Mouse (Mus musculus) limb, embryonic 15.5 days (tissue): ENCODE results near the gene Fam189a1. TPM values are rescaled to one million over a fixed set of nuclear protein-coding genes. Genes with fewer than 3 reads are reported as not detected.

ENCODE experiments used
- ATAC-seq: fragments of 200-750 bp; cut with Nextera tagmentation; 2 replicates; pipeline ENCODE4 v1.8.0; 2017; ENCODE audit warnings: low read depth, moderate TSS enrichment; ENCODE audit not compliant: insufficient number of reproducible peaks, low FRiP score, low TSS enrichment
- H3K27ac ChIP-seq: fragments of 300-500 bp; sonication (generic); 2 replicates; pipeline ENCODE4 v1.5.1; 2015; ENCODE audit warnings: moderate library complexity, mild to moderate bottlenecking, inconsistent platforms
- H3K27me3 ChIP-seq: fragments of 300-500 bp; sonication (generic); 2 replicates; pipeline ENCODE4 v1.6.1; 2015; ENCODE audit warnings: inconsistent platforms
- H3K36me3 ChIP-seq: fragments of 300-500 bp; sonication (generic); 2 replicates; pipeline ENCODE4 v1.6.1; 2015; ENCODE audit warnings: inconsistent platforms
- H3K4me1 ChIP-seq: fragments of 300-500 bp; sonication (generic); 2 replicates; pipeline ENCODE4 v1.6.1; 2015; ENCODE audit warnings: inconsistent platforms
- H3K4me2 ChIP-seq: fragments of 300-500 bp; sonication (generic); 2 replicates; pipeline ENCODE4 v1.6.1; 2015; ENCODE audit warnings: mild to moderate bottlenecking, inconsistent platforms
- H3K4me3 ChIP-seq: fragments of 300-500 bp; sonication (generic); 2 replicates; pipeline ENCODE4 v1.5.1; 2015; ENCODE audit warnings: mild to moderate bottlenecking, inconsistent platforms
- H3K9ac ChIP-seq: fragments of 300-500 bp; sonication (generic); 2 replicates; pipeline ENCODE4 v1.6.1; 2015; ENCODE audit warnings: inconsistent platforms
- H3K9me3 ChIP-seq: fragments of 300-500 bp; sonication (generic); 2 replicates; pipeline ENCODE4 v1.6.1; 2016; ENCODE audit warnings: inconsistent platforms
- WGBS: fragments of 180-500 bp; shearing (Covaris S2); methylation state at CpG from one replicate; pipeline ENCODE4 v1.1.7; 2015; 5-methylcytosine and 5-hydroxymethylcytosine counted together
- polyA plus RNA-seq: library from polyadenylated mRNA; unstranded; fragments of >200 nt; fragmentation: Nextera tagmentation; extraction: Ambion mirVana; gene quantifications from 2 replicates; pipeline ENCODE4 v1.2.1, GENCODE M21; 2015

Gene Fam189a1
- polyA plus RNA-seq, 1 experiment from 2014 or later = 4.9 TPM

DNA sequence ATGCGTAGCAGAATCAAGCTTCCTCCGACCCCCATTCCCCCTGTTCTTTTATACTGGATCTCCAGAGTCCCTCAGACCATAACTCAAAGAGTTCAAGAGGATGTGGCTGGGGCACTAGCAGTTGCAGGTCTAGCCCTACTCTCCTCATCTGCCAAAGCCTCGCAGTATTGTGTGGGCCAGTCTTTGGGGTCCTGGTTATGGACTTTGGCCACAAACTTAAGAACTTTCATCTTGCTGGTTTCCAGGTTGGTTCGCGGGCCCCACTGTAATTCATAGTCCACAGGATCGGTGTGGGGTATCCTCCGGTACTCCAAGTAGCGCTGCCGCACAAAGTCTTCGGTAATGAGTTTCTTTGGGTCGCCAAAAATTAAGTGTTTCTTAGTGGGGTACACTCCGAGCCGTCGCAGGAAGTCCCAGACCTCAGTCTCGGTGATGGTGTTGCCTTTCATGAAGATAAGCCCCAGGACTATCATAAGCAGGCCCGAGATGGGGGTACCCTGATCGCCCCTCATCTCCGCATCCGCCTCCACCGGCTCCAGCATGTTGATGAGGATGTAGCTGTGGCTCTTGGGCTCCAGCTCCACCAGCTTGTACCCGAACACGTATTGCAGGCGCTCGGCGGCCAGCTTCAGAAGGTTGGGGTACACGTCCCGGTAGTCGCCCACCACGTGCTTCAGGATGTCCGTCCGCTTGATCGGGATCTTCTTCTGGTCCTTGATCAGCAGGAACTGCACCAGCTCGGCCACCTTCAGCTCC lies 284.2 kb downstream of the Fam189a1 start:
- peaks cover 18% of the 10 kb centered on the region for H3K4me1 ChIP-seq
- peak overlapping the region; percentile 96 for H3K27ac ChIP-seq
- ATAC-seq = peak; percentile 17; the same call in 1 of the 2 replicates
- H3K36me3 ChIP-seq = no peaks in the 10 kb centered on the region
- peak overlapping the region; percentile 84 for H3K9ac ChIP-seq
- peak overlapping the region; percentile 70 for H3K4me3 ChIP-seq
- H3K27me3 ChIP-seq = peaks cover 14% of the 10 kb centered on the region; the same call in 1 of the 2 replicates
- peak overlapping the region; percentile 75 for H3K4me2 ChIP-seq
- WGBS = under 1% methylated on average over 33 of the region's 33 CpGs
- H3K9me3 ChIP-seq = no peaks in the 10 kb centered on the region

DNA sequence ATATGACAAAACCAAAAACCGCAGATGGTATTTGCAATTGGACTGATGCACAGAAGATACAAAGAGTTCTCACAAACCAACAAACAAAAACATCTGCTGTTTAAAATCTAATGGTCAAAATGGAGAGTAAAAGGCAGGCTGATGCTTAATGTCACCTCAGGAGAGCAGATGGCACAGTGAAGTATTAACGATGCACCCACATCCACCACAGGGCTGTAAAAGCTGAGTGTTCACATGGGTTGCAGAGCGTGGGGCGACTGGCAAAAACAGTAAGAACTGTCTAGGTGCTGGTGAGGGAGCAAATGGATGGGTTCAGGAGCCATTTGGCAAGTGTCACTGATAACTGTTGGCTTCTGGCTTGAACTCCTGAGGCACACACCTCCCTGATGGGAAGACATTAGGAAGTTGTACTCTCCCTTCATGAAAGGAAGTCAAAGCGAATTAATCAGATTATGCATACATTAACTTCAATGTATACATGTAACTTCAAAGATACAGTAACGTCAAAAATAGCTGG lies 286.8 kb downstream of the Fam189a1 start:
- 79% methylated on average over 6 of the region's 6 CpGs for whole genome bisulfite sequencing
- H3K27ac ChIP-seq = no peak overlapping the region

DNA sequence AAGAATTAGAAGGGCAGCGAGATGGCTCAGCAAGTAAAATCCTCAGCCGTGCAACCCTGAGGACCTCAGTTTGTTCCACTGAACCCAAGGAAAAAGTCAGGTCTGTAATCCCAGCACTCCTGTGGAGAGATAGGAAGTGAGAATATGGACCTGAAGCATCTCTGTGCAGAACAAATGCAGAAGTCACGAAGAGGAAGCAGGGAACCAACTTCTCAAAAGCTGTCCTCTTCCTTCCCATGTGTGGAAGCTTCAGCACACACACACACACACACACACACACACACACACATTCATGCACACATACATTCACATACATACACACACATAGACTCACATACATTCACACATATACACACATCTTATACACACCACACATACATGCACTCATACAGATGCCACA lies 292.8 kb downstream of the Fam189a1 start:
- H3K4me2 ChIP-seq = no peak overlapping the region
- H3K4me1 ChIP-seq = no peaks in the 10 kb centered on the region
- H3K36me3 ChIP-seq = no peaks in the 10 kb centered on the region
- no peak for ATAC-seq
- 82% methylated on average over 3 of the region's 3 CpGs for WGBS
- no peaks in the 10 kb centered on the region for H3K27me3 ChIP-seq
- H3K9ac ChIP-seq = no peak overlapping the region
- no peak overlapping the region for H3K27ac ChIP-seq
- no peaks in the 10 kb centered on the region for H3K9me3 ChIP-seq
- no peak overlapping the region for H3K4me3 ChIP-seq

More for the DNA sequence above, 286.8 kb downstream of the Fam189a1 start:
- H3K9ac ChIP-seq = no peak overlapping the region
- no peak overlapping the region for H3K4me3 ChIP-seq
- H3K4me1 ChIP-seq = peaks cover 18% of the 10 kb centered on the region
- no peak for ATAC-seq
- no peaks in the 10 kb centered on the region for H3K36me3 ChIP-seq
- 0 out of 2 replicates have a peak, but pooled peaks cover under 1% of the 10 kb centered on the region for H3K27me3 ChIP-seq
- no peak overlapping the region for H3K4me2 ChIP-seq
- H3K9me3 ChIP-seq = no peaks in the 10 kb centered on the region

DNA sequence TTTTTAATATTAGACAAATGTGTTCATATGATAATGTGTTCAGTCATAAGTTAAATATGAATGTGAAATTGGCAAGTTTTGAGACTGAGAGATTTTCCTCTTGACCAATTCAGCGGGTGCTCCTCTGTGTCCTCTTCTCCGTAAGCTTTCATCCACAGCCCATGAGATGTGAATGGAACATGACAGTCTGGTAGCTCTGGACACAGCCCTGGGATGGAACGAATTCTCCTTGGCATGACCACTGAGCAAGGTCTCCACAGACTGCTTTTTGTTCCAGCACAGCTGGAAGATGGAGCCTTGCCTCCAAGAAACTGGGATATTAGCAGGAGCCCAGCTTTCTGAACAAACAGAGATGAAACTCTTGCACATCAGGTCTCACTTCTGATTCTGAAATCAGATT lies 293.4 kb downstream of the Fam189a1 start:
- H3K36me3 ChIP-seq = no peaks in the 10 kb centered on the region
- H3K9ac ChIP-seq = no peak overlapping the region
- H3K27ac ChIP-seq = no peak overlapping the region
- H3K9me3 ChIP-seq = no peaks in the 10 kb centered on the region
- H3K4me3 ChIP-seq = no peak overlapping the region
- H3K27me3 ChIP-seq = no peaks in the 10 kb centered on the region
- H3K4me1 ChIP-seq = no peaks in the 10 kb centered on the region
- ATAC-seq = no peak
- no peak overlapping the region for H3K4me2 ChIP-seq
- 87% methylated on average over 3 of the region's 3 CpGs for WGBS

DNA sequence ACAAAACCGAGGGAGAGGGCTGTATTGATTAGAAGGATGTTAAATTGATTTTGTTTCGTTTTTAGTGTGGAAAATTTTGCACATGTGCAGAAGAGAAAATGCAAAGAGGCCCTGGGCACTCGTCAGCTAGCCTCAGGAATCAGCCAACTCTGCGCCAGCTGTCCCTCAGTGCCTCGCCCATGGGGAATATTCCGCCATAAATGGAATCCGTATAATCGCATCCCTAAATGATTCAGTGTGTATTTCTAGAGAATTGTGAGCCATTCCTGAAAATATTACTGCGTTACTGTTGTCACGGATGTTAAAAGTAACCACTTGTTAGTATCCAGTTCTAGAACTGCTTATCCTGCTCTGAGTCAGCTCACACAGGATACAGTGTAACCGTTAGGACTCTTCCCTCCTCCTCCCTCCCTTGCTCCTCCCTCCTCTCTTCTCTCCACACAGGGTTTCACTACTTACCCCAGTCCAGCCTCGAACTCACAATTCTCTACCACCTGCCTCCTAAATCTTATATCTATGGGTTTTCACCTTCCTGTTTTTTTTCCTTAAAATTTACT lies 299.8 kb downstream of the Fam189a1 start:
- Histone ChIP-seq H3K4me1 (no peaks in the 10 kb centered on the region), H3K9ac (no peak overlapping the region), H3K27me3 (no peaks in the 10 kb centered on the region), H3K27ac (peak overlapping the region; percentile 47; the same call in 1 of the 2 replicates), H3K4me3 (peak overlapping the region; percentile 26), H3K9me3 (no peaks in the 10 kb centered on the region), H3K36me3 (no peaks in the 10 kb centered on the region), H3K4me2 (peak overlapping the region; percentile 44)
- 39% methylated on average over 12 of the region's 12 CpGs for WGBS
- ATAC-seq = no peak

DNA sequence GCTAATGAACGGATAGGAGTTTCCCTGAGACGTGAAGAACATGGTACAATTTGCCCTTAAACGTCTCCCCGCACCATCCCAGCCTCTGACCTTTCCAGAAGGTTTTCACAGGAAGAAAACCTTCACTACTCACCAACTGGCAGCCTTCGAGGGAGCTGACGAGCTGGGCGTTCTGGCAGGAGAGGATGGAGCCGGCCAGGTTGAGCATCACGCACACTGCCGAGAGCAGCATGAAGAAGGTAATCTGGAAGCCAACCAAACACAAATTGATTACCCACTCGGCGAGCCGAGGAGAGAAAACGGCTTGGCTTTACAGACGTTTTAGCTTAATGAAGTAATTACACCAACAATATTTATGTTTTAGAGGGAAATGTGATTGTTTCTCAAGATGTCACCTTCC lies 300.4 kb downstream of the Fam189a1 start:
- no peak for ATAC-seq
- H3K4me3 ChIP-seq = peak overlapping the region; percentile 26
- no peaks in the 10 kb centered on the region for H3K36me3 ChIP-seq
- H3K27ac ChIP-seq = peak overlapping the region; percentile 47
- no peaks in the 10 kb centered on the region for H3K9me3 ChIP-seq
- no peaks in the 10 kb centered on the region for H3K4me1 ChIP-seq
- H3K4me2 ChIP-seq = peak overlapping the region; percentile 44
- no peaks in the 10 kb centered on the region for H3K27me3 ChIP-seq
- H3K9ac ChIP-seq = no peak overlapping the region
- WGBS = 25% methylated on average over 15 of the region's 15 CpGs

DNA sequence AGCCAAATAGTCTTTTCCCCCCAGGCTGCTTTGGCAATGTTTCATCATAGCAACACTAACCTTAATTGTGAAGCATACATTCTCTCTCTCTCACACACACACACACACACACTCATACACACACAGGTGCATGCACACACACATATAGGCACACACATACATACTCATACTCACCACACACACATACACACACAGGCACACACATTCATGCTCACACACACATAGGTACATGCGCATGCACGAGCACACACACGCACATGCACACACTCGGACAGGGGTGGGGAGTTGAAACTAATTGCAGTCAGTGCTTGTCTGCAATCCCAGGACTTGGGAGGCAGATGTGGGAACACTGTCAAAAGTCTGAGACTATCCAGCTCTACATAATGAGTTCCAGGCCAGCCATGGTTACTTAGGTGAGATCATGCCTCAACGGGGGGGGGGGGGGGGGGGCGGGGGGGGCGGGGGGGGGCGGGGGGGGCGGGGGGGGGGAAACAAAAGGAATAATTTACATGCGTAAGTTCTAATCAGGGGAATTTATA lies 300.9 kb downstream of the Fam189a1 start:
- no peak overlapping the region for H3K4me2 ChIP-seq
- H3K36me3 ChIP-seq = no peaks in the 10 kb centered on the region
- no peaks in the 10 kb centered on the region for H3K9me3 ChIP-seq
- WGBS = 40% methylated on average over 5 of the region's 10 CpGs
- no peaks in the 10 kb centered on the region for H3K27me3 ChIP-seq
- ATAC-seq = 0 out of 2 replicates have a peak, but pooled peaks have one; percentile 44
- no peak overlapping the region for H3K9ac ChIP-seq
- no peak overlapping the region for H3K4me3 ChIP-seq
- no peak overlapping the region for H3K27ac ChIP-seq
- H3K4me1 ChIP-seq = no peaks in the 10 kb centered on the region

DNA sequence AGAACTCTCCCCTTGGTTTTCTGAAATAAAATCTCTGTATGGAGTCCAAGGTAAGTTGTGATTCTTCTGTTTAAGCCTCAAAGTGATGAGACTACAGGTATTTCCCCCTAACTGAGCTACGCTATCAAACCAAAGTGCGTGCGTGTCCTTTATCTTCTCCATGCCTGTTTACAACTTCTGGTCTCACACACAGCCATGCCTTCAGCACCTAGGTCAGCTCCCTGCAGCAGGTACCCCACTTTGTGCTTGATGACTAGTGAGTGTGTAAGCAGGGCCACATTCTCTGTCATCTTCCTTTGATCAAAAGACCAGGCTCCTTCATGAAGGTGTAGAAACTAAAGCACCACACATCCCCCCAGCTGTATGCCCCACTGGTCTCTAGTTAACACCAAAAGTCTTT lies 305.6 kb downstream of the Fam189a1 start:
- no peaks in the 10 kb centered on the region for H3K27me3 ChIP-seq
- no peak overlapping the region for H3K9ac ChIP-seq
- no peaks in the 10 kb centered on the region for H3K36me3 ChIP-seq
- H3K27ac ChIP-seq = no peak overlapping the region
- WGBS = 31% methylated on average over 3 of the region's 3 CpGs
- no peak for ATAC-seq
- H3K4me2 ChIP-seq = no peak overlapping the region
- no peaks in the 10 kb centered on the region for H3K9me3 ChIP-seq
- H3K4me3 ChIP-seq = no peak overlapping the region
- no peaks in the 10 kb centered on the region for H3K4me1 ChIP-seq

DNA sequence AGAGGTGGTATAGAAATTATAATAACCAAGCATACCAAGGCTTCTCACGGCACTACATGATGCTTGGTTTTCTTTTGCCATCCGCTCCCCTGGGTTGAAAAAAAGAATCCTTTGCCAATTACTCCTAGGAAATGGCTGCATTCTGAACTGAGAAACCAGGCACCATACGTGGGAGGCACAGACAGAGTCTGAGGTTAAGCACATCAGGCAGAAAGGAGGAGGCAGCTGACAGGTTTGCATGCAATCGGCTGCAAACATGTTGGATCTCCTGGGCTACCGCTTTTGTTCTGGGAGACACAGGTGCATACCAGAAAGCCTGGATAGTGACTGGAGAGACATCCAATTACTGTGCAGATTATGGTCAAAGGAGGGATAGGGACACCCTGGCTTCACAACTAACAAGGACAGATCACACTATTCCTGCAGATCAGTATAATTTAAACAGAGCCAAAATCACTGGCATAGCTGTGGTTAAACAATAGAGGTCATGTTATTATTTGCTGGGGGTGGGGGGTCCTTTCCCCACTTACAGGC lies 308.9 kb downstream of the Fam189a1 start:
- no peaks in the 10 kb centered on the region for H3K4me1 ChIP-seq
- no peak overlapping the region for H3K4me3 ChIP-seq
- H3K36me3 ChIP-seq = no peaks in the 10 kb centered on the region
- no peaks in the 10 kb centered on the region for H3K9me3 ChIP-seq
- H3K27ac ChIP-seq = no peak overlapping the region
- H3K27me3 ChIP-seq = no peaks in the 10 kb centered on the region
- ATAC-seq = no peak
- H3K4me2 ChIP-seq = no peak overlapping the region
- WGBS = 81% methylated on average over 5 of the region's 5 CpGs
- H3K9ac ChIP-seq = no peak overlapping the region

DNA sequence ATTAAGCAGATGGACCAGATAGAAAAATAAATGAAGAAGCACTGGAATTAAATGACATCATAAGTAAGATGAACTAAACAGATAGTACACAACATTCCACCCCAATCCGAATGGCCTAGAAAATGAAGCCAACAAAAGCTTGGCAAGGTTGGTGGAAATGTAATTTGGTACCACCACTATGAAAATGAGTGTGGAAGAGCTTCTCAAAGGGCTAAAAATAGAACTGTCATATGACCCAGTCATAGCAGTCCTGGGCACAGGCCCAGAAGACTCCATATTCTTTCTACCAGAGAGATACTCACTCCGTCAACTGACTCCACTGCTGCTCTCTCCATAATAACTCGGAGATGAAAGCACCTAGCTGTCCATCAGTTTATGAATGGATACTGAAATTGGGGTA lies 310.3 kb downstream of the Fam189a1 start:
- Histone ChIP-seq H3K4me2 (no peak overlapping the region), H3K9me3 (no peaks in the 10 kb centered on the region), H3K36me3 (no peaks in the 10 kb centered on the region), H3K27ac (no peak overlapping the region), H3K9ac (no peak overlapping the region), H3K4me1 (no peaks in the 10 kb centered on the region), H3K4me3 (no peak overlapping the region), H3K27me3 (no peaks in the 10 kb centered on the region)
- WGBS = 78% methylated on average over 3 of the region's 3 CpGs
- no peak for ATAC-seq

DNA sequence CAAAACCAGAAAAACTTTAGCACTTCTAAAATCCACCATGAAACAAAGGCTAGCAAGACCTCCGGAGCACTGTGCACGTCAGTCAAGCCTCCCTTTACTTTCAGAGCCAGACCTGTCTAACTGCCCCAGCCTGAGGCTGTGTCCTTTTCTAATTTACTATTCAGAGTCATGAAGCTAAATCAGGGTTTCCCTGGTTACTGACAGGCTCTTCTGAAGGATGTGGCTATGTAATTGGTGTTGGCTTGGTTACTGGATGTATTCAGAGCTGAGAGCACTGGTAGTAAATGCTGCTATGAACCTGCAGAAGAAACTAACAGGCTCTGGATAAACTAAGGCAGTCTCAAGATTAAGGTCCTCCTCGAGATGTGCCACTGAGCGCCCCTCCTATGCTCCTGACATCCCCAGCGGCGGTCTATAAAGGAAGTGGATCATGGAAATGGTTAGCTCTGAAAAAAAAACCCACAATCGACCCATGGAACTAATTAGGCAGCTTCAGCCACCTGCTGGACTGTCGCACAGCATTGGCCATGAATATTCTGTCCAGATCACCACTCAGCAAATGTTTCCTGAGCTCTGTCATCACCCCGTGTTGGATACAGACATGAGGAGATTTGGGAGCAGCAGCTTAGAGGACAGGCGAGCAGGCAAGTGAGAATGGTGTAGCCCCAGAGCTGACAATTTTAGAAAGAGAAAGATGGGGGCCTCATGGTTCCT lies 315.3 kb downstream of the Fam189a1 start:
- Histone ChIP-seq H3K27ac (no peak overlapping the region), H3K4me2 (no peak overlapping the region), H3K9ac (no peak overlapping the region), H3K27me3 (no peaks in the 10 kb centered on the region), H3K36me3 (no peaks in the 10 kb centered on the region), H3K4me3 (no peak overlapping the region), H3K9me3 (no peaks in the 10 kb centered on the region), H3K4me1 (peaks cover 11% of the 10 kb centered on the region)
- WGBS = 34% methylated on average over 10 of the region's 10 CpGs
- no peak for ATAC-seq
